ENCODE assay signal across 21 mouse cellular contexts in the genomic region with DNA sequence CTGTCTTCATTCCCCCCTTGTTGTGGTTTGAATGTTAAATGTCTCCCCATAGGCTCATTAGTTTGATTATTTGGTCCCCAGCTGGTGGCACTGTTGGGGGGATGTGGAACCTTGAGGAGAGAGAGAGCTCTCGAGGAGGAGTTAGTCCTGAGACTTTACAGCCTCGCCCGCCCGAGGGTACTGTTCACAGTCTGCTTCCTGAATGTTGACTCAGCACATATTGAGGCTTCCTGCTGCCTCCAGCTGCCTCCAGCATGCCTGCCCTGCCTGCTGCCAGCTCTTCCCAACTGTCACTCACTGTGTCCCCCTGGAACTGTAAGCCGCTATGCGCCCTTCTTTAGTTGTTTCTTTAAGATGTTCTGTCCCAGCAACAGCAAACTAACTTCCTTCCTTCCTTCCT. TPM values are rescaled to one million over a fixed set of nuclear protein-coding genes. Genes with fewer than 3 reads are reported as not detected.
"Had no signal": no experiment of that assay in that cellular context is flagged by ENCODE, and none has a peak within 500 bp of the region (broad histone marks: within the 10 kb centered on the region; RNA-seq: fewer than 3 reads in every experiment).

No protein-coding gene starts in this region.

- H3K27ac ChIP-seq: neural tube, embryonic 13.5 days; neural tube, embryonic 15.5 days; stomach, embryonic 15.5 days; stomach, postnatal 0 days had no signal

- H3K36me3 ChIP-seq: neural tube, embryonic 13.5 days; neural tube, embryonic 15.5 days; stomach, embryonic 15.5 days had no signal

- H3K4me1 ChIP-seq: neural tube, embryonic 15.5 days; stomach, embryonic 15.5 days had no signal

- DNase-seq: retina, postnatal 1 day; right cerebral cortex, adult 18-20 months; right cerebral cortex, postnatal 14 days; right cerebral cortex, postnatal 25 days; right cerebral cortex, postnatal 4 days; spleen, adult 18-20 months; thymus, adult 18-20 months; thymus, adult 2 months; thymus, postnatal 14 days; thymus, postnatal 25 days; thymus, postnatal 36 days; thymus, postnatal 4 days had no signal

- H3K27me3 ChIP-seq: neural tube, embryonic 13.5 days; neural tube, embryonic 15.5 days; stomach, embryonic 15.5 days had no signal

- H3K9me3 ChIP-seq: neural tube, embryonic 13.5 days; neural tube, embryonic 15.5 days; stomach, embryonic 15.5 days had no signal

- H3K4me3 ChIP-seq: neural tube, embryonic 13.5 days; neural tube, embryonic 15.5 days; stomach, embryonic 15.5 days had no signal

- H3K9ac ChIP-seq: neural tube, embryonic 13.5 days; neural tube, embryonic 15.5 days; stomach, embryonic 15.5 days had no signal

RNA-seq across cellular contexts. Expression of a gene that starts 31.2 kb away (rescaled TPM):
- total RNA-seq: neutrophil, adult 5-6 weeks had no signal
- polyA plus RNA-seq: spleen, adult 2 months; stomach, embryonic 14.5 days; thymus, postnatal 0 days; urinary bladder, adult 2 months had no signal
